Mouse (Mus musculus) naive thymus-derived CD4-positive, alpha-beta T cell, adult 2 months (primary cell): Measurements from ENCODE around the gene Mindy3.

Experiments used
- DNase-seq: peaks from one replicate; pipeline ENCODE4 v3.0.0-alpha.2; 2011; ENCODE audit warnings: low read depth

The Mindy3 gene

GRCm38 (mm10) chr2:12371401-12371800 lies 47.9 kb downstream of the Mindy3 start:
- no peak for DNase-seq

DNA sequence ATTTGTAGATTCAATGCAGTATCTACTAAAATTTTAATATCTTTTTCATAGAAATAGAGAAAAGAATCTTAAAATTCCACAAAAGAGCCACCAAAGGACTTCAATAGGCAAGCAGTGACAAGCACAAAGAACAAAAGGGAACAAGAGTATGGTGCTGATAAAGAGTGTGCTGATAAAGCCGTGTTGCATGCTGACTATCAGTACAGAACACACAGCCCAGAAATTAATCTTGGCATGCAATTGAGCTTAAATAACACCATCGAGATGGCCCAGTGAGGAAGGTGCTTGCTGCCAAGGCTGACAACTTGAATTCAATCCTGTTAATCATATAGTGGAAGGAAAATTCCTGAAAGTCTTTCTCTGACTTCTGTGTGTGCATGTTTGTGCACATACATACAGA lies 50.8 kb downstream of the Mindy3 start:
- no peak for DNase-seq

DNA sequence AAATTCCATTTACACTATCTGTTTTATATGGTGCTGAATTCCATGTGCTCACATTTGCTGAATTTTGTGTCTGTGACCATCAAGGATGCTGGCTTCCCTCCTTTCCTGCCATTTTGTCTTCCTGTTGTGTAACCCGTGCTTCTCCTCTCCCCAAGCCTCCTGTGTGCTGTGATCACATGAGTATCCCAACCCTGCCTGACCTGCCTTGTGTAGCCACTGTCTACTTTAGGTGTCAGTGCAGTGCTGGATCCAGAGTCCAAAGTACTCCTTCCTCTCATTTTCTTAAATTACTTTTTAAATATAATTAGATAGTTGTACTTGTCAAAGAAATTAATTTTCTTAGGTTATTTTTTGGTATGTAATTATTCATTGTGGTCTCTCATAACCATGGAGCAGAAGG lies 51.3 kb downstream of the Mindy3 start:
- no peak for DNase-seq

DNA sequence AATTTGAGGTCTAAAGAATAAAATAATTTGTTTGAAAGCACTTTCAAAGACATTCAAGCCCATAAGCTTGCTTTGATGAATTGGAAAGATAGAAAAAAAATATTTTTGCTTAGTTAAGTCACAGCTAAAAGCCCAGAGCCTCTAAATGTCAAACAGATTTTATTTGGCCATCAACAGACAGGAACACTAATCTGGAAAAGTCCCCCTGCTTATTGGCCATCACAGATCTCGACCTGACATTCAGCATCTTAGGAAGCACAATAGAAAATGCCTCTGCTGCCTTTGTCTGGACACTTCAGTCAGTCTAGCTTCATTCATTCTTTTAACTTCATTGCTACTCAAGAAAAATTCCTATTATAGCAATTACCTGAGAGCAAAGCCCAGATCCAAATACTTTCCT lies 58.0 kb downstream of the Mindy3 start:
- DNase-seq, result no peak

DNA sequence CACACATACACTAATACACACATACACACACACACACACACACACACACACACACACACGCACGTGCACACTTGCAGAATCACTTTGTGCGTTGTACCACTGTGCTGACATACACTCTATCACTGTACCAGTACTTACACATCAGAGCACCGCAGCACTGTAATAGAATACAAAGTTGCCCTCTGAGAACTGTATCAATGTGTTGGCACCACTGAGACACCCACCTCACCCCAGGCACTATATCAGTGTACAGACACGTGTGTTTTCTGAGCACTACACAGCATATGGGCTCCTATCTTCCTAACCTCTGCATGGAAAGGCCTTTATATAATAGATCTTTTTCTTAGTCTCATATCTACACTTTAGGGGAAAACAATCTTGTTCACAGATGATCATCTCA lies 64.4 kb downstream of the Mindy3 start:
- no peak for DNase-seq

- DNase-seq, result no peak
These were observed 70.4 kb downstream of the Mindy3 start for GRCm38 (mm10) chr2:12348914-12349313.

GRCm38 (mm10) chr2:12331962-12332361 lies 87.3 kb downstream of the Mindy3 start:
- DNase-seq, result no peak

DNA sequence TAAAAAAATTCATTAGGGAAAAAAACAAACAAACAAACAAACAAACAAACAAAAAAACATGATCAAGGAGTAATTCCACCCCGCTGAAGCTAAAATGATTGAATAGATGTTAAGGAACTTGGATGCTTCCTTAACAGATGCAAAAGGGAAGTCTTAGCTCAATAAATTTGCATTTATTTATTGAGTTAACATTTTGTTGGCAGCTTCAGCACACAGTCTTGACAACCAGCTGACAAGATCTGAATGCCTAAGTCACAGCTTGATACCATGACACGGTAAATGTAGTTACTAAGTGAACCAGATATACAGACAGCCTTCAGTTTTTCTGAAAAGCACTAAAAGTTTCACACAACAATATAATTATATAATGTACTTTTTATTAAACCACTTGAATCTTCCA lies 89.7 kb downstream of the Mindy3 start:
- no peak for DNase-seq

DNA sequence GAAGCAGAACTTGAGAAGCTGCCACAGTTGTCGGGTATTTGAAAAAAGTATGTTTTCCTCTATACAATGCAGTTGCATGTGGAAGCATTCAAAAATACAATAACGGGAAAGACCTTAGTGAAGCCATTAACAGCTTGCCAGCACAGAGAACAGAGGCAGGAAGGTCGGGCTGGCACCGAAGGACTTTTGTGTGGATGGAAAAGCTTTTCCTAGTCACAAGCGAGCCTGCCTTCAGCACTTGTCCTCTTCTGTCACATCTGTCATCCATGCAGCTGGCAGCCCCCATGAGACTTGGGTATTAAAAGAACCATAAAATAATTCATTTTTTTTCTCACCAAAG lies 90.2 kb downstream of the Mindy3 start:
- DNase-seq, result no peak

DNA sequence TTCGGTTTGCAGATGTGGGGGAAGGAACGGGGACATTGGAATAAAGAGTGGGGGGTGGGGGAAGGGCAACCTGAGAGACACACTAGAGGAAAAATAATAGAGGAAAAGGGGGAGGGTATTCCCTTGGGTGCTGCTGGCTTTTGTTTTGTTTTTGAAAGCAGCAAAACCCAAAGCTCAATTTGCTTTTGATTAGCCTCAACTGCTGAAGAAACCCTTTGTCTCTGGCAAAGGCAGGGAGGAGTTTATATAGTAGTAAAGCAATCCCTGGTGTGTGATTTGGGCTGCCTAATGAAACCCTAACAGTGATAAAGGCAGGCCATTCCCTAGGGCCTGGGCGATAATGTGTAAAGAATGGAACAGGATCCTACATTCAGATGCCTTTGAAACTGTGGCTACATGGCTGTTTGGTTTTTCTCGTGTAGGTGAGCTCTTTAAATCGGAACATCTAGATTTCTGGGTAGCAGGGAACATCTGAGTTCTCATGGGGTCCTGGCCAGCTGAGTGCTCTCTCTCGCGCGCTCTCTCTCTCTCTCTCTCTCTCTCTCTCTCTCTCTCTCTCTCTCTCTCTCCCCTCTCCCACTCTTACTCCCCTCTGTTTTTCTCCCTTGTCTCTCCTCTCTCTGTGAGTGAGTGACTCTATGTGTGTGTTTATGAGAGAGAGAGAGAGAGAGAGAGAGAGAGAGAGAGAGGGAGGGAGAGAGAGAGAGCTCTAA lies 90.8 kb downstream of the Mindy3 start:
- no peak for DNase-seq

- no peak for DNase-seq
These were observed 91.4 kb downstream of the Mindy3 start for GRCm38 (mm10) chr2:12327691-12328354.

- DNase-seq, result peak; percentile 43
These were observed 92.1 kb downstream of the Mindy3 start for GRCm38 (mm10) chr2:12327216-12327615.

DNA sequence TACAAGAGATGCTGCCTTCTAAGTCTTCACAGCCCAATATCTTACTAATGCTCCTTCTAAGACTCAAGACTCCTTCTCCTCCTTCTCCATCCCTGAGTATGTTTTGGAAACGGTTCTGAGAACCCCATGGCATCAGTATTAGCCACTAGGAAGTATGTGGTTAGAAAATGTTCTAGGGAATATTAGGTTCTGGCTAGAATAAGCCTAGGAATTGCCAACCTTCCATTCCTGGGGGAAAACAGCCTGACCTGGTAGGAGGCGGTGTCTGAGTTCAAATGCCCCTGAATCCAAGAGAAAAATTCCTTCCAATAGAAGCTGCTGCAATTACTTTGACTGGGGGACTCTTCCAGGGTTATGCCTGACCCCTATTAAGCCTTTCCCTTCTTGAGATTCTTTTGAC lies 93.4 kb downstream of the Mindy3 start:
- no peak for DNase-seq

DNA sequence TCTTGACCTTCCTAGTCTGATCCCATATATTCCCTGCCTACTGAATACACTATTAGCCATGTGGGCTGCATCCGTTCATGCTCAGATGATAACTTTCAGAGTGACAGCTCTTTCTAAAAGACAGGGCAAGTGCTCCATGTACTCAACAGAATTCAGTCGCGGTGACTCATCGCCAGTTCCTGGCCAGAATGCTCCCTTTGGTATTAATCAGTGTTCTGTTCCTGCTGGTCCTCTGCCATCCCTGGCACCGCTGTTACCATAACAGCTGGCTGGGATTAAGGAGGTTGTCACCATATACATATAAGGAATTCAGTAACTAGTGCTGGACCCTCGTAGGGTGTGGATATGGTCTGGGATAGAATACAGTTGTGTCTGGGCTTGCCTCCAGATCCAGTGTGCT lies 93.9 kb downstream of the Mindy3 start:
- DNase-seq, result no peak

GRCm38 (mm10) chr2:12320914-12321313 lies 98.4 kb downstream of the Mindy3 start:
- DNase-seq, result no peak

- no peak for DNase-seq
These were observed 100.6 kb downstream of the Mindy3 start for GRCm38 (mm10) chr2:12318715-12319114.

GRCm38 (mm10) chr2:12318036-12318435 lies 101.2 kb downstream of the Mindy3 start:
- DNase-seq, result no peak

DNA sequence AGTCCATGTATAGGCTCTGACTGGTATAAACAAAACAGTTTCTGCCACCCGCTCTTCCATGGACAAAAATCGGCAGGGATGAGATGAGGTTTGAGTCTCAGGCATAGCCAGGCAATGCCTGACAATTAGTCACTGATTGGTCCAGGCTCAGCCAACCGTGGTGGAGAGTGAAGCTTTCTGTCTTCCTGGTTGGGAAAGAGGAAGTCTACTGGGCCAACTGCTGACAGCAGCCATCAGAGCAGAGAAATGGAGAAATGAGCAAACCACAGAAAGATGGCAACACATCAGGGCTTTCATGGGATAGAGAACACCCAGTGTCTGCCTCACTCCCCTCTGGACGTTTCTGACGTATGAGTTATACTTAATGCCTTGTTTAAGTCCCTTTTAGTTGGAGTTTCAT lies 101.9 kb downstream of the Mindy3 start:
- no peak for DNase-seq

- DNase-seq, result no peak
These were observed 102.9 kb downstream of the Mindy3 start for GRCm38 (mm10) chr2:12316361-12316760.

DNA sequence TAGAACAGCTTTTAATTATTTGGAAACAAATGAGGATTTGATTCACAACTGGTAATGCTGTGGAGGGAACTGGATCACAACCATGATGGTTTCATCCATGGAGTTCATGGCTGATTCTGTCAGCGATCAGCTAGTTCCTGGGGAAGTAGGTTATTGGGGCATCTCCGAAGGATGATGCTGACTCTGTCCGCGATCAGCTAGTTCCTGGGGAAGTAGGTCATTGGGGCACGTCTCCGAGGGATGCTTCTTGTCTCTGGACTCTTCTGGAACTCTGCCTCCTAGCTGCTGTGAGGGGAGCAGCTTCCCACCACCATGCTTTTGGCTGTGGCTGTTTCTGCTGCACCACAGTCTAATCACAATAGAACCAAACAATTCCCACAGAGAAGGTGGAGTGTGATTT lies 105.2 kb downstream of the Mindy3 start:
- DNase-seq, result no peak

GRCm38 (mm10) chr2:12308466-12308865 lies 110.8 kb downstream of the Mindy3 start:
- no peak for DNase-seq

GRCm38 (mm10) chr2:12307311-12307710 lies 112.0 kb downstream of the Mindy3 start:
- no peak for DNase-seq

- no peak for DNase-seq
These were observed 114.1 kb downstream of the Mindy3 start for GRCm38 (mm10) chr2:12305064-12305650.
